Mouse (Mus musculus): Measurements from ENCODE around the gene Faf1.

GRCm38 (mm10) chr4:109978858-109979340 lies 302.5 kb downstream of the Faf1 start:
- TF ChIP-seq ZC3H11A (IDR thresholded peaks at IDR 0.05; ENCODE audit: borderline replicate concordance, low read depth, low read length) (no peak), HCFC1 (IDR thresholded peaks at IDR 0.05; ENCODE audit: borderline replicate concordance, insufficient read depth, low read length) (no peak), MAFK (IDR thresholded peaks at IDR 0.05; ENCODE audit: insufficient read depth, low read depth, low read length) (no peak), ZNF384 (IDR thresholded peaks at IDR 0.05; ENCODE audit: low read depth, low read length) (no peak)
